Mouse (Mus musculus) ES-E14 (cell line): Measurements from ENCODE around the gene Myo16. TPM values are rescaled to one million over a fixed set of nuclear protein-coding genes. Genes with fewer than 3 reads are reported as not detected.

ENCODE experiments used
- DNase-seq: peaks from one replicate; pipeline ENCODE4 v3.0.0-alpha.2; 2013; ENCODE audit warnings: low read depth, low spot score
- H3K27ac ChIP-seq: 2 replicates; pipeline ENCODE4 v1.5.1; 2012; ENCODE audit warnings: low read depth, mild to moderate bottlenecking, low read length, moderate library complexity, mixed read lengths; ENCODE audit not compliant: poor library complexity, insufficient read depth, severe bottlenecking
- H3K36me3 ChIP-seq: 2 replicates; pipeline ENCODE4 v1.6.1; 2012; ENCODE audit warnings: mild to moderate bottlenecking, low read length, moderate library complexity, mixed read lengths; ENCODE audit not compliant: control insufficient read depth, poor library complexity, insufficient read depth, severe bottlenecking
- H3K4me1 ChIP-seq, 2 experiments: fragments of 150-350 bp in 1 of 2; sonication (generic) in 1 of 2; 2 replicates each; pipeline ENCODE4 v1.6.1; 2012; ENCODE audit warnings: low read length in 2 of 2, mild to moderate bottlenecking in 1 of 2, mixed read lengths in 1 of 2; ENCODE audit not compliant: control insufficient read depth in 2 of 2, insufficient read depth in 2 of 2, poor library complexity in 1 of 2
- H3K4me3 ChIP-seq, 2 experiments: fragments of 150-350 bp in 1 of 2; sonication (generic) in 1 of 2; 2 replicates each; pipeline ENCODE4 v1.5.1; 2012; ENCODE audit warnings: low read length in 2 of 2, low read depth in 1 of 2, mild to moderate bottlenecking in 1 of 2, mixed read lengths in 1 of 2; ENCODE audit not compliant: insufficient read depth in 1 of 2, poor library complexity in 1 of 2, severe bottlenecking in 1 of 2
- H3K9ac ChIP-seq: 2 replicates; pipeline ENCODE4 v1.6.1; 2012; ENCODE audit warnings: low read depth, mild to moderate bottlenecking, low read length, mixed read lengths; ENCODE audit not compliant: poor library complexity, insufficient read depth, severe bottlenecking
- H3K9me3 ChIP-seq: fragments of 150-350 bp; sonication (generic); 2 replicates; pipeline ENCODE4 v1.6.1; 2012; ENCODE audit warnings: low read depth, mild to moderate bottlenecking, low read length; ENCODE audit not compliant: control insufficient read depth, insufficient read depth
- CHD2 ChIP-seq: IDR thresholded peaks from 2 replicates; pipeline ENCODE4 v1.6.1; 2014; ENCODE audit warnings: mild to moderate bottlenecking, low read depth, low read length, inconsistent platforms
- HCFC1 ChIP-seq: IDR thresholded peaks from 2 replicates; pipeline ENCODE4 v1.6.1; 2012; ENCODE audit warnings: low read length, inconsistent platforms, borderline replicate concordance; ENCODE audit not compliant: insufficient read depth
- MAFK ChIP-seq: IDR thresholded peaks from 2 replicates; pipeline ENCODE4 v1.6.1; 2014; ENCODE audit warnings: mild to moderate bottlenecking, low read depth, low read length, inconsistent platforms; ENCODE audit not compliant: insufficient read depth
- ZC3H11A ChIP-seq: IDR thresholded peaks from 2 replicates; pipeline ENCODE4 v1.6.1; 2012; ENCODE audit warnings: low read depth, mild to moderate bottlenecking, inconsistent platforms, low read length, borderline replicate concordance
- ZNF384 ChIP-seq: IDR thresholded peaks from 2 replicates; pipeline ENCODE4 v1.6.1; 2012; ENCODE audit warnings: low read depth, low read length, inconsistent platforms
- in situ Hi-C, 2 experiments: fragments of 600-800 bp; cut with MboI; formaldehyde crosslinking; loops; one replicate each; pipeline ENCODE4 v1.15.1; 2025; ENCODE audit warnings: low sequenced_read_pairs in 2 of 2, inconsistent platforms in 1 of 2; ENCODE audit not compliant: unreplicated experiment in 2 of 2
- total RNA-seq: library from RNA; depleted of rRNA; stranded (reverse); fragments of 300-350 nt; gene quantifications from 2 replicates; pipeline ENCODE4 v1.2.3, GENCODE M21; 2012

Gene Myo16
- total RNA-seq, 1 experiment: 0.09 TPM

DNA sequence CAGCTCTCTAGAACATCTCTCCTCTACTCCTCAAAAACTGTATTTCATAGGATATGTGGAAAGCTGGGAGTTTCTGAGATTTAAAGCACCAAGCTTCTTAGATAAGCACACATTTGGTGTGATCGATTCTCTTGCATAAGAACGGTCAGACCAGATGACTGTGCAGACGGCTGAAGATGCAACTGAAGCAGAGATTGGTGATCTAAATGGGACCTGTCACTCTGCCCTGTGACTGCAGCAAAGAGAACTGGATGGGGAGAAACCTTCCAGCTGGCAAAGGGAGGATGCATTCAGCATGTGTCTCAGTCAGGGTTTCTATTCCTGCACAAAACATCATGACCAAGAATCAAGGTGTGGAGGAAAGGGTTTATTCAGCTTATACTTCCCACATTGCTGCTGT is 318.7 kb downstream of the Myo16 start:
- H3K27ac ChIP-seq: no peak overlapping the region
- no peak overlapping the region for H3K9ac ChIP-seq
- no peak for DNase-seq
- no peaks in the 10 kb centered on the region for H3K36me3 ChIP-seq
- no peak overlapping the region for H3K4me3 ChIP-seq
- H3K9me3 ChIP-seq: no peaks in the 10 kb centered on the region
- H3K4me1 ChIP-seq: no peaks in the 10 kb centered on the region
- no peak for TF ChIP-seq ZC3H11A
- in situ Hi-C loops: no loop called here

DNA sequence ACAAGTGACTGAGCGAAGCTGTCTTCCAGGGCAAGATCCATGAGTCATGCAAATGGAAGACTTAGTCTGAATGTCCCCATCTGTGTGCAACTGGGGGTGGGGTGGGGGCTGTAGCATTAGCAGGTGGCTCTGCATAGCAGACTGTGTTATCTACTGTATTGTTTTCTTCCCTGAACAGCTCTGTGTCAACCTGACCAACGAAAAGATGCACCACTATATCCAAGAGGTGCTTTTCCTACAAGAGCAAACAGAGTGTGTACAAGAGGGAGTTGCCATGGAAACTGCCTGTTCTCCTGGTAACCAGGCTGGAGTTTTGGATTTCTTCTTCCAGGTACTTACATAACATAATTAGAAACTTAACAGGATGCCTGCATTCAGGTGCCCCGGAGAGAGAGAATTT is 320.7 kb downstream of the Myo16 start:
- no peak overlapping the region for H3K4me3 ChIP-seq
- no peak overlapping the region for H3K27ac ChIP-seq
- H3K9ac ChIP-seq: no peak overlapping the region
- DNase-seq: no peak
- TF ChIP-seq ZNF384 (no peak), MAFK (no peak), CHD2 (no peak)
- in situ Hi-C loops: no loop called here
- no peaks in the 10 kb centered on the region for H3K9me3 ChIP-seq
- H3K36me3 ChIP-seq: no peaks in the 10 kb centered on the region
- H3K4me1 ChIP-seq: no peaks in the 10 kb centered on the region

- Histone ChIP-seq H3K4me1 (no peaks in the 10 kb centered on the region), H3K27ac (no peak overlapping the region), H3K36me3 (no peaks in the 10 kb centered on the region), H3K9me3 (no peaks in the 10 kb centered on the region), H3K4me3 (no peak overlapping the region), H3K9ac (no peak overlapping the region)
- TF ChIP-seq ZC3H11A: no peak
- no peak for TF ChIP-seq ZNF384
- no peak for TF ChIP-seq MAFK
- TF ChIP-seq CHD2: no peak
- TF ChIP-seq HCFC1: no peak
- DNase-seq: no peak
- in situ Hi-C loops: no loop called here
Observed at GRCm38 (mm10) chr8:10479059-10479458, 325.3 kb downstream of the Myo16 start.

GRCm38 (mm10) chr8:10480850-10481249 is 327.1 kb downstream of the Myo16 start:
- Histone ChIP-seq H3K27ac (no peak overlapping the region), H3K9ac (no peak overlapping the region), H3K9me3 (no peaks in the 10 kb centered on the region), H3K36me3 (no peaks in the 10 kb centered on the region), H3K4me3 (no peak overlapping the region), H3K4me1 (no peaks in the 10 kb centered on the region)
- TF ChIP-seq HCFC1: no peak
- TF ChIP-seq MAFK: no peak
- no peak for TF ChIP-seq ZNF384
- no peak for TF ChIP-seq CHD2
- no peak for TF ChIP-seq ZC3H11A
- DNase-seq: no peak
- in situ Hi-C loops: no loop called here

DNA sequence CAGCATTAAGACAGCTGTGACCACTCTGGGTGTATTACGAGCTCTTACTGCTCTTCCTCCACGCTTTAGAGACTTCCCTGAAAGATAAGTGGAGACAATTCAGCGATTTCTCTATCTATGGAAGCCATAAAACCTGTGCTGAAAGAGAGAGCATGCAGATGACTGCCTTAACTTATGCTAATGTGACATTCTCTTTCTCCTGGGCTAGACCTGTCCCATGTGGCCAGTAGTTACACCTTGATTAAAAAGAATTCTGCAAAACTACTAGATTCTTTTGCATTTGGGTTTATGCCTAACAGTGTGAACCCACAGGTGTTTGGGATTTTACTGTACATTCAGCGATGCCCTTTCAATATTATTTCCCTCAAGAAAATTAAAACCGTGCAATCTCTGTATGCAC is 328.4 kb downstream of the Myo16 start:
- in situ Hi-C loops: no loop called here
- no peaks in the 10 kb centered on the region for H3K4me1 ChIP-seq
- no peak for TF ChIP-seq MAFK
- TF ChIP-seq CHD2: no peak
- no peak for TF ChIP-seq ZNF384
- no peak for TF ChIP-seq HCFC1
- TF ChIP-seq ZC3H11A: no peak
- no peaks in the 10 kb centered on the region for H3K9me3 ChIP-seq
- no peak overlapping the region for H3K27ac ChIP-seq
- no peak for DNase-seq
- no peaks in the 10 kb centered on the region for H3K36me3 ChIP-seq
- H3K9ac ChIP-seq: no peak overlapping the region
- H3K4me3 ChIP-seq: no peak overlapping the region
